7 mouse cellular contexts compared by ENCODE assay signal in genomic region chr17:58690211-58690610, GRCm38 (mm10).
"Had no signal": no experiment of that assay in that cellular context is flagged by ENCODE, and none has a peak within 500 bp of the region (broad histone marks: within the 10 kb centered on the region; RNA-seq: fewer than 3 reads in every experiment).

No protein-coding gene starts in this region.

- DNase-seq: lung, adult 2 months; lung, postnatal 14 days; lung, postnatal 36 days; right cerebral cortex, postnatal 14 days; thymus, adult 2 months; thymus, postnatal 25 days; thymus, postnatal 4 days had no signal
